Mouse (Mus musculus) natural killer cell, adult 2 months (primary cell): Measurements from ENCODE around the gene Gm572.

Source experiments
- DNase-seq, 2 experiments: peaks; one replicate each; pipeline ENCODE4 v3.0.0; 2022; ENCODE audit warnings: low spot score in 2 of 2

The Gm572 gene

GRCm38 (mm10) chr4:148715396-148715795 lies 72.3 kb downstream of the Gm572 start:
- DNase-seq, result no peak
